Mouse (Mus musculus) small intestine, adult 10 weeks (tissue): ENCODE measurements around the gene Tmem41b. TPM values are rescaled to one million over a fixed set of nuclear protein-coding genes. Genes with fewer than 3 reads are reported as not detected.

ENCODE experiments used
- polyA plus RNA-seq: library from polyadenylated mRNA; stranded (reverse); fragments of 350-450 nt; fragmentation: Illumina TruSeq; extraction: RNeasy Lipid Tissue Mini Kit (QIAGEN cat#74804); gene quantifications from one replicate; pipeline ENCODE4 v1.2.3, GENCODE M21; 2014; ENCODE audit warnings: low replicate concordance

The Tmem41b gene
- polyA plus RNA-seq = 220 TPM

GRCm38 (mm10) chr7:109986775-109987174 is at the start of gene Tmem41b:
Gene Tmem41b (minus strand): TSS chr7:109986929.

GRCm38 (mm10) chr7:110018117-110018630 is 31.4 kb upstream of the Tmem41b start, which contains the start of gene Ipo7:
Gene Ipo7 (plus strand): TSS chr7:110018274.

GRCm38 (mm10) chr7:109959716-109960612 is 26.8 kb downstream of the Tmem41b start, which contains the start of gene Dennd5a:
Gene Dennd5a (minus strand): TSS chr7:109960470.

Other genes with a start within 250 kb of the Tmem41b start
- gene Tmem9b, start 234.1 kb downstream of the Tmem41b start, polyA plus RNA-seq = 151 TPM
- gene Nrip3, start 204.9 kb downstream of the Tmem41b start, polyA plus RNA-seq = 1.0 TPM
- gene Scube2, start 121.2 kb downstream of the Tmem41b start, polyA plus RNA-seq = 0.26 TPM
- gene Dennd5a, start 26.5 kb downstream of the Tmem41b start, polyA plus RNA-seq = 14.8 TPM
- gene Ipo7, start 31.3 kb upstream of the Tmem41b start, polyA plus RNA-seq = 165 TPM
- gene Zfp143, start 74.3 kb upstream of the Tmem41b start, polyA plus RNA-seq = 25.1 TPM
- 27.6 TPM for gene Wee1, start 135.1 kb upstream of the Tmem41b start, polyA plus RNA-seq
- gene Swap70, start 234.8 kb upstream of the Tmem41b start, polyA plus RNA-seq = 40.1 TPM